Mouse (Mus musculus): ENCODE measurements around the gene Foxj2.

The Foxj2 gene

DNA sequence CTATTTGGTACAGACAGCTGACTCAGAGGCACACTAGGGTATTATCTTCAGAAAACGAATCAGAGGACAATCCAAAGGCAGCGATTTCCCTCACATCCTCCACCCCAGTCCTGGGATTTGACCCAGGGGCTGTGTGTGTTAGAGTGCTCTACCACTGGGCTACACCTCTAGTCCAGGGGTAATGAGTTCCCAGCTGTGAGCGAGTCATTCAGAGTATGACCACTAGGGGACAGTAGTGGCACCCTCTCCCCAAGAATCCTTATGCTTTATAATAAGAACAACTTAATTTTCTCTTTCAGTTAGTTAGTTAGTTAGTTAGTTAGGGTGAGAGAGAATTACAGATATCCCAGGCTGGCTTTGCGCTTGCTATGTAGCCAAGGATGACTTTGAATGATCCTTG, 14.7 kb downstream of the Foxj2 start:
- CTCF ChIA-PET: interaction anchor here (0.5 to 2.4 kb wide), 43 partner anchors 8 to 959 kb away, joined by 3 to 15 read pairs (median 3); partner anchors contain the start of genes Necap1 (in 2 of the 4), Foxj2 (in 1 of the 4) and Slc2a3 (in 1 of the 4)
- POLR2A ChIA-PET: interaction anchor here in 3 of 4 experiments (0.5 to 2.0 kb wide), 12 partner anchors 9 to 114 kb away, joined by 3 to 7 read pairs (median 3); partner anchors contain the start of gene Necap1 (in 1 of the 3)

- POLR2A ChIA-PET: interaction anchor here in 1 of 4 experiments (1.7 kb wide), 1 partner anchor 11 kb away, joined by 3 read pairs; no protein-coding TSS in a partner anchor
- CTCF ChIA-PET: interaction anchor here (0.5 to 1.8 kb wide), 6 partner anchors 9 to 284 kb away, joined by 3 to 7 read pairs (median 6); partner anchors contain the start of genes Clec4a1 (in 1 of the 4) and Necap1 (in 1 of the 4)
Measured at GRCm38 (mm10) chr6:122836974-122837373, 17.3 kb downstream of the Foxj2 start.

GRCm38 (mm10) chr6:122837539-122837938, 17.8 kb downstream of the Foxj2 start:
- ChIA-PET CTCF (interaction anchor here in 2 of 4 experiments (0.7 to 1.8 kb wide), 5 partner anchors 9 to 1027 kb away, joined by 3 to 7 read pairs (median 4); partner anchors contain the start of gene Necap1 (in 1 of the 2)), POLR2A (interaction anchor here in 1 of 4 experiments (1.7 kb wide), 1 partner anchor 11 kb away, joined by 3 read pairs; no protein-coding TSS in a partner anchor)

- POLR2A ChIA-PET: interaction anchor here in 3 of 4 experiments (0.6 to 1.5 kb wide), 5 partner anchors 10 to 502 kb away, joined by 3 to 4 read pairs (median 3); no protein-coding TSS in a partner anchor
Measured at GRCm38 (mm10) chr6:122843759-122844158, 24.0 kb downstream of the Foxj2 start.

GRCm38 (mm10) chr6:122852696-122853095, 33.0 kb downstream of the Foxj2 start:
- POLR2A ChIA-PET: no interaction called here
- CTCF ChIA-PET: no interaction called here

More at GRCm38 (mm10) chr6:122843759-122844158, 24.0 kb downstream of the Foxj2 start:
- CTCF ChIA-PET: interaction anchor here in 1 of 4 experiments (0.6 kb wide), 1 partner anchor 10 kb away, joined by 3 read pairs; no protein-coding TSS in a partner anchor

DNA sequence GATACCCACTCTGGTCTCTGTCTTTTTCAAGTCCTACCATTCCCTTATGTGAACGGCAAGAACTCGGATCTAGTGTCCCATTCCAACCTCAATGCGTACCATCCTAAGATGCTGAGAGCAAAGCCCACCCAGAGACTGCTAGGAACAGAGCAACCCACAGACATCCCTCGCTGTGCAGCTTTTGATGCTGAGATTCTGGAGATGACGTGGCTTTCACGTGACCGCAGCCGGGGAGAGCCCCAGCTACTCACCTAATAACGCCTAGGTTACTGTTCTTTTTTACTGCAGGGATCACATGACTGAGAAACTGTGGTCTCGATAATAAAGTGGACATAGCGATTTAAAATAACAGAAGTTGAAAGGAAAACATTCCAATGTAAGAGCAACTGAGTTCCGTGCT, 34.8 kb downstream of the Foxj2 start:
- ChIA-PET CTCF (interaction anchor here in 1 of 4 experiments (0.6 kb wide), 1 partner anchor 27 kb away, joined by 3 read pairs; no protein-coding TSS in a partner anchor), POLR2A (interaction anchor here in 1 of 4 experiments (0.9 to 1.1 kb wide), 3 partner anchors 11 to 167 kb away, joined by 3 read pairs; no protein-coding TSS in a partner anchor)

- ChIA-PET POLR2A (no interaction called here), CTCF (interaction anchor here in 1 of 4 experiments (0.7 kb wide), 1 partner anchor 313 kb away, joined by 5 read pairs; no protein-coding TSS in a partner anchor)
Measured at GRCm38 (mm10) chr6:122855955-122856354, 36.2 kb downstream of the Foxj2 start, which contains the start of gene C3ar1. Gene C3ar1 (minus strand): TSS chr6:122856161.

DNA sequence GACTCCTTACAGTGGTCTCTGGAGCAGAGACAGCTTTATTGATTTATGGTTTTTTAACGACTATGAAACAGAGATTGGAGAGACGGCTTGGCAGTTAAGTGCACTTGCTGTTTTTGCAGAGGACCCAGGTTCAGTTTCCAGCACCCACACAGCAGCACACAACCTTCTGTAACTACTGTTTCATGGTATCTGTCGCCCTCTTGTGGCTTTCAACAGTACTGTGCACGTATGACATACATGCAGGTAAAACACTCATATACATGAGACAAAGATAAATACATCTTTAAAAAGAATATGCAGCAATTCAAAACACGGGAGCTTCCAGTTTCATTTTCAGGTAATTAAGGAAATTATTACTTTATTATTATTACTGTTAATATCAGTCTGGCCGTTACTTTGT, 42.7 kb downstream of the Foxj2 start:
- ChIA-PET POLR2A (no interaction called here), CTCF (interaction anchor here in 2 of 4 experiments (0.7 to 1.9 kb wide), 4 partner anchors 12 to 193 kb away, joined by 3 to 4 read pairs (median 3); partner anchors contain the start of gene Necap1 (in 1 of the 2))

DNA sequence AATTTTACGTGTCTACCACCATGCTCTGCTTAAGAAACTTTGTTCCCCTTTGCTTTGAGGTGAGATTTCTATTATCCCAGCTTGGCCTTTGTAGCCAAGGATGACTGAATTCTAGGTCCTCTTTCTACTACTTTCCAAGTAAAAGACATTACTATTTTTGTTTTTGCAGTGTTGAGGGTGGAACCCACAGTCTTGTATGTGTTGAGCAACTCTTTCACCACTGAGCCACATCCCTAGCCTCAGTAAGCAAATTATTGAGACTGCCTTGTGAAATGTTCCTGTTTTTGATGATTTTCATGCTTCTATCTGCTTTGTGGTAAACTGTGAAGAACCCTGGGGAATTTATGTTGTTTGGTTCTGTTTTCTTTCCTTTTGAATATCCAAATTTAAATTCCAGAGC, 43.2 kb downstream of the Foxj2 start:
- CTCF ChIA-PET: interaction anchor here in 2 of 4 experiments (0.7 to 1.9 kb wide), 4 partner anchors 11 to 249 kb away, joined by 3 to 4 read pairs (median 3); partner anchors contain the start of gene Necap1 (in 1 of the 2)
- POLR2A ChIA-PET: interaction anchor here in 1 of 4 experiments (0.6 kb wide), 1 partner anchor 73 kb away, joined by 4 read pairs; no protein-coding TSS in a partner anchor

GRCm38 (mm10) chr6:122867914-122868313, 48.2 kb downstream of the Foxj2 start:
- ChIA-PET CTCF (interaction anchor here in 2 of 4 experiments (0.6 to 0.7 kb wide), 2 partner anchors 48 to 84 kb away, joined by 3 read pairs; partner anchors contain the start of gene Foxj2 (in 1 of the 2)), POLR2A (no interaction called here)

DNA sequence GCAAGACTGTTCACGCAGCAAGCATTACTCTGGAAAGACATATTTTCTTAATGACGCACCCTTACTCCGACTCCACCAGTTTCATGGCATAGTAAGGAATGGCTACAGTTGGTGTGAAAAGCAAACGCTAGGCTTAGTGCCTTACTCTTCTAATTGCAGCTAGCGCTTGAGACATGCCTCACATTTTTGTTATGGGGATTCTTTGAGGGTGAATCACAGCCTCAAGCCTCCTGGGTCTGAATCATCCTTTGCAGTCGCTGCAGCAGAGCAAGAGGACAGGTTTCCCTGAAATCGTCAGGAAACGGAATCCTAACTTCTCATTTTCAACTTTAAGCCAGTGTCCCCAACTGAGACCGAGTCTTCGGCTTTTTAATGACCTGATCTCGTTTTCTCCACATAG, 50.1 kb downstream of the Foxj2 start:
- CTCF ChIA-PET: interaction anchor here in 1 of 4 experiments (0.6 to 1.4 kb wide), 3 partner anchors 11 to 200 kb away, joined by 3 read pairs; no protein-coding TSS in a partner anchor
- POLR2A ChIA-PET: interaction anchor here in 1 of 4 experiments (0.8 to 1.7 kb wide), 2 partner anchors 10 to 40 kb away, joined by 3 read pairs; no protein-coding TSS in a partner anchor

DNA sequence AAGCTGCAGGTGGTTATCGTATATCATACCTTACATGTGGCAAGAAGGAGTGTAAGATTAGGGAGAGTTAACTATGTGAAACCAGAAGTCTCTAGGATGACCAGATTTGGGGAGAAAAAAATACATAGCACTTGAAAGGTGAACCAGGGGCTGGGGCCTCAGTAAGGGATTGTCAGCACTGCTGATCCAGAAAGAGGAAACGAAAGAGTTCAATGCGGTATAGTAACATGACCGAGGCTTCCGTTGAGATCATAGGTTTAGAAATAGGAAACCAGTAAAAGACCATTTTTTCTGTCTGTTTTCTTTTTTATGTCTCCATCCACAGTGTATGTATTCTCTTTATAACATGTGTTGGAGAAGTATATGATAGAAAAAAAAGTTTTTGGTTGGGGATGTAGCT, 53.1 kb downstream of the Foxj2 start:
- POLR2A ChIA-PET: no interaction called here
- CTCF ChIA-PET: no interaction called here

GRCm38 (mm10) chr6:122873871-122874719, 54.4 kb downstream of the Foxj2 start, which contains the start of gene Necap1:
Gene Necap1 (plus strand): TSS chr6:122874474.
- ChIA-PET POLR2A (interaction anchor here (0.6 to 1.7 kb wide), 39 partner anchors 9 to 1657 kb away, joined by 3 to 12 read pairs (median 4); partner anchors contain the start of genes Dppa3 (in 1 of the 4), Gdf3 (in 1 of the 4) and Nanog (in 1 of the 4)), CTCF (interaction anchor here (0.5 to 1.8 kb wide), 37 partner anchors 9 to 1503 kb away, joined by 3 to 13 read pairs (median 4); partner anchors contain the start of gene Clec4a3 (in 1 of the 4))

GRCm38 (mm10) chr6:122874720-122875389, 55.1 kb downstream of the Foxj2 start:
- CTCF ChIA-PET: interaction anchor here (0.5 to 1.8 kb wide), 40 partner anchors 8 to 1502 kb away, joined by 3 to 13 read pairs (median 4); partner anchors contain the start of gene Clec4a3 (in 1 of the 4)
- POLR2A ChIA-PET: interaction anchor here (0.5 to 1.7 kb wide), 46 partner anchors 9 to 1866 kb away, joined by 3 to 12 read pairs (median 4); partner anchors contain the start of genes Gdf3 (in 2 of the 4), Dppa3 (in 1 of the 4), Grcc10 (in 1 of the 4) and Nanog (in 1 of the 4)

- ChIA-PET POLR2A (interaction anchor here in 3 of 4 experiments (0.6 to 2.9 kb wide), 16 partner anchors 10 to 380 kb away, joined by 3 to 16 read pairs (median 4); partner anchors contain the start of genes Nanog (in 1 of the 3) and Slc2a3 (in 1 of the 3)), CTCF (interaction anchor here (0.6 to 2.0 kb wide), 11 partner anchors 9 to 346 kb away, joined by 3 to 11 read pairs (median 5); no protein-coding TSS in a partner anchor)
Measured at GRCm38 (mm10) chr6:122879141-122879735, 59.5 kb downstream of the Foxj2 start.

GRCm38 (mm10) chr6:122879781-122880505, 60.2 kb downstream of the Foxj2 start:
- POLR2A ChIA-PET: interaction anchor here (0.6 to 2.9 kb wide), 13 partner anchors 9 to 276 kb away, joined by 3 to 16 read pairs (median 4); partner anchors contain the start of gene Nanog (in 1 of the 4)
- CTCF ChIA-PET: interaction anchor here in 3 of 4 experiments (0.8 to 1.9 kb wide), 5 partner anchors 12 to 210 kb away, joined by 3 to 11 read pairs (median 5); no protein-coding TSS in a partner anchor

Measured in embryonic stem cell, embryonic (primary cell).